Mouse (Mus musculus): ENCODE measurements around the gene Olfr954. TPM values are rescaled to one million over a fixed set of nuclear protein-coding genes. Genes with fewer than 3 reads are reported as not detected.

The Olfr954 gene
- not detected for total RNA-seq (2021)
- long read RNA-seq, experiment 1, result 0 reads
- long read RNA-seq, experiment 2, result 0 reads

GRCm38 (mm10) chr9:39456401-39456800 is at the start of gene Olfr954:
Gene Olfr954, plus strand, starts transcription at chr9:39456701.
- DNase-seq, result no peak

DNA sequence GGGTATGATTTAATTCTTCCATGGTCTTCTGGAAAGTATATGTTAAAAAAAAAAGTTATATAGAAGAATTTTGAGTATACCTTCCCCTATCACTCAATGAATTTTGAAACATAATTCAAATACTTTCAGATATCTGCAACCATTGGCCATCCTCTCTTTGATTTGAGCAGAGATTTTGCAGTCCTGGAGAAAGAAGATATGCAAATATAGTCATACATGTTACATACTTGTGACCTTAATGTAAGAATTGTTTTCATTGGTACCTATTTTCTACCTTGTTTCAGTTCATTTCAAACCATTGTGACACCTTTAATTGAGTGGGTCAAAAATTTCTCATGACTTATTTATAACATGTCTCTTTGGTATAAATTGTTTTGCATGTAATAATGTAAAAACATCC is 29.5 kb upstream of the Olfr954 start, which contains the start of gene Olfr952:
TSS of gene Olfr952 (minus strand) at position 101 of the 400 bp plus-strand sequence.
- DNase-seq, result no peak

GRCm38 (mm10) chr9:39471844-39472243 is 15.3 kb downstream of the Olfr954 start, which contains the start of gene Olfr955:
Gene Olfr955, minus strand, starts transcription at chr9:39471944.
- DNase-seq, result no peak

DNA sequence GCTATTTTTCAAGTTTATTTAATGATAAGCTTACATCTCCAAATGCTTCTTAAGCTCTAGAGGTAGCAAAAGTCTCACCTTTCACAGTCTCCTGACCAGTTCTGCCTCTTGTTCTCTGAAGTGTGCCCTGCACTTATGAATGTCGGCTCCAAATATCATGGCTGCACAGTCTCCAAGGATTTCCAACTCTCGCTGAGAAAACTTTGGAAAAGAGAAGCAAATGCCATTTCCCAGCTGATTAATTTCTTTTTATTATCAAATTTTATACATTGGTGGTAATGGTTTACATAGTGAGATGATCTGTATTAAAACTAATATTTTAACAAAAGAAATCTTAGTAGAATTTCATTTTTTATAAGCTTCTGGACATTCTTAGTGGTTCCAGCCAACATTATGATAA is 37.4 kb downstream of the Olfr954 start, which contains the start of gene Olfr44:
TSS of gene Olfr44 (minus strand) at position 101 of the 400 bp plus-strand sequence.
- DNase-seq, result no peak

DNA sequence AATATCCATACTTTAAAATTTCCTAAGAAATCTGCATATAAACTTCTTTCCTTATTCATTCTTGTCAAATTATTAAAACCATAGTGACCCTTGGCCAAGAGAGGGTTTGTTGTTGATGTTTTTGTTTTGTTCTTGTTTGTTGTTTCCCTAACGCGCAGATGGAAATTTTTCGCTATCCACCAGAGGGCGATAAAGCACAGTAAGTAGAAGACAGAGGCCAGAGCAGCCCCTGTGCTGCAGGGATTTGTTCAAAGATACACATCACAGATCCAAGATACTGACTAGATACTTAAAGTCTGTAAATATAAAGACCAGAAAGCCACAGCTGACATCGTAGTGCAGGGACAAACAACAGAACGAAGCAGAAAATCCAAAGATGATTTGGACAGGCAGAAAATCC is 52.5 kb downstream of the Olfr954 start:
- peak; percentile 67 for DNase-seq

GRCm38 (mm10) chr9:39509412-39509811 is 52.9 kb downstream of the Olfr954 start:
- no peak for DNase-seq

Other genes with a start within 250 kb of the Olfr954 start
- not detected for gene Olfr1537, start 206.7 kb upstream of the Olfr954 start, total RNA-seq (2021)
- not detected for gene Olfr945, start 179.9 kb upstream of the Olfr954 start, total RNA-seq (2021)
- gene Olfr948, start 130.7 kb upstream of the Olfr954 start, total RNA-seq (2021), result not detected
- gene Olfr951, start 69.3 kb upstream of the Olfr954 start, total RNA-seq (2021), result not detected
- not detected for gene Olfr952, start 29.6 kb upstream of the Olfr954 start, total RNA-seq (2021)
- not detected for gene Olfr955, start 15.2 kb downstream of the Olfr954 start, total RNA-seq (2021)
- gene Olfr44, start 37.3 kb downstream of the Olfr954 start, total RNA-seq (2021), result not detected
- not detected for gene Olfr957, start 59.1 kb downstream of the Olfr954 start, total RNA-seq (2021)
- not detected for gene Olfr958, start 97.4 kb downstream of the Olfr954 start, total RNA-seq (2021)
- not detected for gene Olfr959, start 118.9 kb downstream of the Olfr954 start, total RNA-seq (2021)
- gene AW551984, start 147.7 kb downstream of the Olfr954 start, total RNA-seq (2021), result 10 to 100 TPM; 15.4 to 20.6 TPM
- gene Olfr148, start 154.0 kb downstream of the Olfr954 start, total RNA-seq (2021), result not detected
- not detected for gene Olfr960, start 164.7 kb downstream of the Olfr954 start, total RNA-seq (2021)
- not detected for gene Olfr961, start 188.4 kb downstream of the Olfr954 start, total RNA-seq (2021)
- gene Olfr963, start 210.5 kb downstream of the Olfr954 start, total RNA-seq (2021), result not detected